Mouse (Mus musculus) hindbrain, embryonic 14.5 days (tissue): ENCODE data around the gene Tstd3. TPM values are rescaled to one million over a fixed set of nuclear protein-coding genes. Genes with fewer than 3 reads are reported as not detected.
A peak's percentile ranks its signal among the peaks of the same experiment; 100 is the strongest.

Experiments used
- ATAC-seq: fragments of 200-750 bp; cut with Nextera tagmentation; 2 replicates; pipeline ENCODE4 v1.8.0; 2017; ENCODE audit warnings: moderate number of reproducible peaks, mild to moderate bottlenecking, moderate TSS enrichment, moderate library complexity; ENCODE audit not compliant: low FRiP score
- DNase-seq: peaks from one replicate; pipeline ENCODE4 v3.0.0-alpha.2; 2015; ENCODE audit warnings: low spot score
- H3K27ac ChIP-seq: fragments of 300-500 bp; sonication (generic); 2 replicates; pipeline ENCODE4 v1.5.1; 2014; ENCODE audit warnings: mild to moderate bottlenecking, moderate library complexity
- H3K27me3 ChIP-seq: fragments of 300-500 bp; sonication (generic); 2 replicates; pipeline ENCODE4 v1.6.1; 2014; ENCODE audit warnings: mild to moderate bottlenecking, low read length, mixed read lengths; ENCODE audit not compliant: control insufficient read depth, insufficient read depth
- H3K36me3 ChIP-seq: fragments of 300-500 bp; sonication (generic); replicated peaks from 2 replicates; pipeline ENCODE4 v1.6.1; 2014; ENCODE audit not compliant: control insufficient read depth, insufficient read depth
- H3K4me1 ChIP-seq: fragments of 300-500 bp; sonication (generic); replicated peaks from 2 replicates; pipeline ENCODE4 v1.6.1; 2014; ENCODE audit warnings: antibody characterized with exemption, low read length, mixed read lengths; ENCODE audit not compliant: control insufficient read depth, insufficient read depth
- H3K4me2 ChIP-seq: fragments of 300-500 bp; sonication (generic); replicated peaks from 2 replicates; pipeline ENCODE4 v1.6.1; 2014; ENCODE audit warnings: mild to moderate bottlenecking, moderate library complexity
- H3K4me3 ChIP-seq: fragments of 300-500 bp; sonication (generic); replicated peaks from 2 replicates; pipeline ENCODE4 v1.5.1; 2014; ENCODE audit warnings: mild to moderate bottlenecking, low read length
- H3K9ac ChIP-seq: fragments of 300-500 bp; sonication (generic); 2 replicates; pipeline ENCODE4 v1.6.1; 2014
- H3K9me3 ChIP-seq: fragments of 300-500 bp; sonication (generic); 2 replicates; pipeline ENCODE4 v1.6.1; 2016; ENCODE audit warnings: low read length; ENCODE audit not compliant: control insufficient read depth
- WGBS: fragments of 180-500 bp; shearing (Covaris S2); extraction: QIAGEN DNeasy Blood & Tissue Kit; methylation state at CpG from one replicate; pipeline ENCODE4 v1.1.7; 2014; 5-methylcytosine and 5-hydroxymethylcytosine counted together
- polyA plus RNA-seq: library from polyadenylated mRNA; unstranded; fragments of >200 nt; fragmentation: Nextera tagmentation; extraction: Ambion mirVana; gene quantifications from 2 replicates; pipeline ENCODE4 v1.2.1, GENCODE M21; 2014

The Tstd3 gene
- polyA plus RNA-seq, 1 experiment from 2014 or later, result 25.2 TPM

GRCm38 (mm10) chr4:21722752-21723334 is 44.2 kb downstream of the Tstd3 start:
- 36% methylated on average over 7 of the region's 7 CpGs for WGBS
- no peaks in the 10 kb centered on the region for H3K36me3 ChIP-seq
- ATAC-seq, result no peak

GRCm38 (mm10) chr4:21712147-21712546 is 54.9 kb downstream of the Tstd3 start:
- 6% methylated on average over 13 of the region's 13 CpGs for WGBS
- peak overlapping the region; percentile 36 for H3K4me2 ChIP-seq
- H3K27ac ChIP-seq, result no peak overlapping the region
- H3K27me3 ChIP-seq, result peaks cover 7% of the 10 kb centered on the region
- H3K4me3 ChIP-seq, result peak overlapping the region; percentile 3; the same call in 1 of the 2 replicates
- H3K36me3 ChIP-seq, result no peaks in the 10 kb centered on the region
- DNase-seq (peak; percentile 79), ATAC-seq (peak; percentile 55; the same call in 1 of the 2 replicates)
- H3K9me3 ChIP-seq, result no peaks in the 10 kb centered on the region
- H3K9ac ChIP-seq, result peak overlapping the region; percentile 29; the same call in 1 of the 2 replicates
- 0 out of 2 replicates have a peak, but pooled peaks cover 3% of the 10 kb centered on the region for H3K4me1 ChIP-seq

More at GRCm38 (mm10) chr4:21722752-21723334, 44.2 kb downstream of the Tstd3 start:
- Histone ChIP-seq H3K4me2 (no peak overlapping the region), H3K4me3 (no peak overlapping the region), H3K4me1 (no peaks in the 10 kb centered on the region), H3K9ac (no peak overlapping the region), H3K9me3 (no peaks in the 10 kb centered on the region), H3K27ac (no peak overlapping the region), H3K27me3 (no peaks in the 10 kb centered on the region)
- DNase-seq, result no peak

Other genes with a start within 250 kb of the Tstd3 start
- 0.40 and 0.64 TPM in 2 replicates for gene Prdm13, start 81.2 kb downstream of the Tstd3 start, polyA plus RNA-seq
- gene Ccnc, start 39.5 kb downstream of the Tstd3 start, polyA plus RNA-seq, result 71.7 and 73.7 TPM in 2 replicates
- gene Usp45, start 56 bp downstream of the Tstd3 start, polyA plus RNA-seq, result 8.2 and 8.5 TPM in 2 replicates
- 155 and 166 TPM in 2 replicates for gene Pnisr, start 80.4 kb upstream of the Tstd3 start, polyA plus RNA-seq
- 15.2 and 16.7 TPM in 2 replicates for gene Coq3, start 112.5 kb upstream of the Tstd3 start, polyA plus RNA-seq
- 29.6 and 31.2 TPM in 2 replicates for gene Faxc, start 164.1 kb upstream of the Tstd3 start, polyA plus RNA-seq